Comparison of ENCODE assay signal across 19 mouse cellular contexts in the genomic region with DNA sequence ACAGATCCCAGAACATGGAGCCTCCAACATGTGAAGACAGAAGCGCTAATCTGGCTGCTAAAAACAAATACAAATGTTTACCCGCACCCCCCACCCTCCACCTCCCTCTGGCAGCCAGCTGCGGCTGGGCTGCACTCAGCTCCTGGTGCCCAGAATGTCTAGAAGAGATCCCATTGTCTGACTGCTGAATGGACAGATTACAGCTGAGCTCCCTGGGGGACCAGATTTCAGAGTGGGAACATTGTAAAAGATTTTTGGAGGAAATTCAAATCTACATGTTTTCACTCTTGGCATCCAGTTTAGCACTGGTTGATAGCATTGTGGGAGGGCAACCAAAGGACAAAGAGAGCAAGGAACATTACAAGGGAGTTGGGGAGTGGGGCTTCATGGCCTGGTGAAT.
DNase-seq lines count a peak whose midpoint lies in the region; ATAC-seq and TF ChIP-seq lines count a peak whose summit lies in the region.
"Had no signal": no experiment of that assay in that cellular context is flagged by ENCODE, and none has a peak within 500 bp of the region (broad histone marks: within the 10 kb centered on the region; RNA-seq: fewer than 3 reads in every experiment).

No protein-coding gene starts in this region.

- no peak overlapping the region for H3K4me2 ChIP-seq in heart, embryonic 16.5 days (ENCODE audit: low read depth, low read length)
- no peak overlapping the region for H3K4me2 ChIP-seq in lung, embryonic 15.5 days
- H3K4me2 ChIP-seq: hindbrain, embryonic 13.5 days; liver, embryonic 12.5 days; neural tube, embryonic 15.5 days had no signal

- DNase-seq in heart, embryonic 10.5 days (ENCODE audit: low spot score), result no peak
- no peak for DNase-seq in lung, adult 2 months
- DNase-seq in 3T3-L1 (ENCODE audit: low read depth, low spot score), result peak; percentile 34
- peak; percentile 90 for DNase-seq in Muller cell, postnatal 12 days (ENCODE audit: inconsistent ontology term)
- DNase-seq in cerebellum, postnatal 36 days, result no peak
- DNase-seq in spleen, postnatal 14 days (ENCODE audit: low spot score in 2 of 2), result no peak
- DNase-seq: adrenal gland, postnatal 36 days; cerebellum, postnatal 14 days; gastrocnemius, postnatal 10 days; kidney, postnatal 10 days; spleen, adult 18-20 months; thymus, postnatal 4 days had no signal

- no peak overlapping the region for H3K4me3 ChIP-seq in heart, embryonic 16.5 days (ENCODE audit: low read length)
- no peak overlapping the region for H3K4me3 ChIP-seq in heart, embryonic 10.5 days
- no peak overlapping the region for H3K4me3 ChIP-seq in lung, embryonic 15.5 days
- no peak overlapping the region for H3K4me3 ChIP-seq in lung, adult 2 months (replicated peaks; ENCODE audit: extremely low read depth, low read depth, low read length)
- H3K4me3 ChIP-seq: hindbrain, embryonic 13.5 days; limb, embryonic 10.5 days; liver, embryonic 12.5 days; neural tube, embryonic 15.5 days had no signal

- H3K36me3 ChIP-seq in heart, embryonic 16.5 days (ENCODE audit: control insufficient read depth, insufficient read depth), result no peaks in the 10 kb centered on the region
- H3K36me3 ChIP-seq in heart, embryonic 10.5 days, result no peaks in the 10 kb centered on the region
- H3K36me3 ChIP-seq in lung, embryonic 15.5 days, result no peaks in the 10 kb centered on the region
- H3K36me3 ChIP-seq: hindbrain, embryonic 13.5 days; limb, embryonic 10.5 days; liver, embryonic 12.5 days; neural tube, embryonic 15.5 days had no signal

- no peak overlapping the region for H3K9ac ChIP-seq in heart, embryonic 16.5 days (ENCODE audit: low read length)
- no peak overlapping the region for H3K9ac ChIP-seq in lung, embryonic 15.5 days
- H3K9ac ChIP-seq: hindbrain, embryonic 13.5 days; liver, embryonic 12.5 days; neural tube, embryonic 15.5 days had no signal

- no peak for TF ChIP-seq CTCF in lung, adult 2 months (IDR thresholded peaks at IDR 0.05; ENCODE audit: insufficient read depth, low read length)

- no peaks in the 10 kb centered on the region for H3K27me3 ChIP-seq in heart, embryonic 16.5 days (ENCODE audit: control insufficient read depth, insufficient read depth, low read length)
- no peaks in the 10 kb centered on the region for H3K27me3 ChIP-seq in heart, embryonic 10.5 days (ENCODE audit: insufficient read depth, poor library complexity, severe bottlenecking)
- H3K27me3 ChIP-seq in lung, embryonic 15.5 days, result no peaks in the 10 kb centered on the region
- H3K27me3 ChIP-seq: hindbrain, embryonic 13.5 days; liver, embryonic 12.5 days; neural tube, embryonic 15.5 days had no signal

- H3K4me1 ChIP-seq in heart, embryonic 16.5 days (ENCODE audit: control insufficient read depth, insufficient read depth, low read length), result peaks cover 7% of the 10 kb centered on the region; the same call in 1 of the 2 replicates
- no peaks in the 10 kb centered on the region for H3K4me1 ChIP-seq in heart, embryonic 10.5 days
- H3K4me1 ChIP-seq in lung, embryonic 15.5 days, result peaks cover 13% of the 10 kb centered on the region
- H3K4me1 ChIP-seq in lung, adult 2 months (ENCODE audit: control insufficient read depth, insufficient read depth, low read length), result peaks cover 5% of the 10 kb centered on the region
- H3K4me1 ChIP-seq: limb, embryonic 10.5 days; liver, embryonic 12.5 days had no signal

- H3K27ac ChIP-seq in heart, embryonic 16.5 days (ENCODE audit: low read length), result no peak overlapping the region
- no peak overlapping the region for H3K27ac ChIP-seq in heart, embryonic 10.5 days
- H3K27ac ChIP-seq in lung, embryonic 15.5 days, result peak overlapping the region; percentile 44
- H3K27ac ChIP-seq: hindbrain, embryonic 13.5 days; limb, embryonic 10.5 days; liver, embryonic 12.5 days; neural tube, embryonic 15.5 days had no signal

- TF ChIP-seq POLR2A in lung, adult 2 months (IDR thresholded peaks at IDR 0.05; ENCODE audit: borderline replicate concordance, extremely low read depth, low read depth, low read length), result no peak

- peak; percentile 49; the same call in 1 of the 2 replicates for ATAC-seq in heart, embryonic 16.5 days (replicated peaks; ENCODE audit: extremely low read depth, insufficient read depth, low FRiP score)
- peak; percentile 82; the same call in 1 of the 2 replicates for ATAC-seq in lung, embryonic 15.5 days (ENCODE audit: borderline replicate concordance, extremely low read depth, low FRiP score, low TSS enrichment)
- ATAC-seq: intestine, postnatal 0 days; liver, embryonic 12.5 days had no signal

- 49% methylated on average over 3 of the region's 3 CpGs for WGBS in heart, embryonic 16.5 days
- 53% methylated on average over 3 of the region's 3 CpGs for WGBS in heart, embryonic 10.5 days
- 33% methylated on average over 3 of the region's 3 CpGs for WGBS in lung, embryonic 15.5 days
- WGBS in lung, adult 2 months, result 56% methylated on average over 3 of the region's 3 CpGs

- no peaks in the 10 kb centered on the region for H3K9me3 ChIP-seq in heart, embryonic 16.5 days (replicated peaks; ENCODE audit: control insufficient read depth, low read length)
- H3K9me3 ChIP-seq in heart, embryonic 10.5 days, result no peaks in the 10 kb centered on the region
- no peaks in the 10 kb centered on the region for H3K9me3 ChIP-seq in lung, embryonic 15.5 days
- H3K9me3 ChIP-seq: hindbrain, embryonic 13.5 days; limb, embryonic 10.5 days; liver, embryonic 12.5 days; neural tube, embryonic 15.5 days had no signal

Comparison
In these comparisons a context has a peak if more than half of its experiments do, and no peak if none do; other contexts are left out.
1. DNase-seq: peak in 3T3-L1 (single experiment) and Muller cell, postnatal 12 days (single experiment); none in heart, embryonic 10.5 days (single experiment), lung, adult 2 months (single experiment), cerebellum, postnatal 36 days (0 of 2) and spleen, postnatal 14 days (0 of 2).